Mouse (Mus musculus) midbrain, embryonic 10.5 days (tissue): ENCODE measurements around the gene Smarcad1. TPM values are rescaled to one million over a fixed set of nuclear protein-coding genes. Genes with fewer than 3 reads are reported as not detected.
A peak's percentile ranks its signal among the peaks of the same experiment; 100 is the strongest.
"Not testable (repeated sequence)": the region's sequence is repeated elsewhere in the genome, so short reads cannot be mapped to it uniquely, and the experiment has no call there.

Source experiments
- DNase-seq: peaks from one replicate; pipeline ENCODE4 v3.0.0-alpha.2; 2017; ENCODE audit warnings: low spot score
- H3K27ac ChIP-seq: fragments of 300-500 bp; sonication (generic); replicated peaks from 2 replicates; pipeline ENCODE4 v1.5.1; 2016; ENCODE audit warnings: mild to moderate bottlenecking
- H3K27me3 ChIP-seq: fragments of 300-500 bp; sonication (generic); 2 replicates; pipeline ENCODE4 v1.6.1; 2016; ENCODE audit warnings: low read depth, mild to moderate bottlenecking; ENCODE audit not compliant: poor library complexity, severe bottlenecking
- H3K36me3 ChIP-seq: fragments of 300-500 bp; sonication (generic); 2 replicates; pipeline ENCODE4 v1.6.1; 2016; ENCODE audit warnings: mild to moderate bottlenecking, moderate library complexity
- H3K4me1 ChIP-seq: fragments of 300-500 bp; sonication (generic); 2 replicates; pipeline ENCODE4 v1.6.1; 2016
- H3K4me3 ChIP-seq: fragments of 300-500 bp; sonication (generic); 2 replicates; pipeline ENCODE4 v1.5.1; 2016; ENCODE audit warnings: mild to moderate bottlenecking, moderate library complexity
- H3K9me3 ChIP-seq: fragments of 300-500 bp; sonication (generic); replicated peaks from 2 replicates; pipeline ENCODE4 v1.6.1; 2016; ENCODE audit warnings: mild to moderate bottlenecking
- WGBS: fragments of 180-500 bp; shearing (Covaris S2); methylation state at CpG from one replicate; pipeline ENCODE4 v1.1.7; 2016; 5-methylcytosine and 5-hydroxymethylcytosine counted together
- polyA plus RNA-seq: library from polyadenylated mRNA; unstranded; fragments of >200 nt; fragmentation: Nextera tagmentation; extraction: Ambion mirVana; gene quantifications from 2 replicates; pipeline ENCODE4 v1.2.1, GENCODE M21; 2016

Smarcad1 gene
- polyA plus RNA-seq = 116 and 118 TPM in 2 replicates

GRCm38 (mm10) chr6:65042491-65043171 is at the start of gene Smarcad1:
TSS of gene Smarcad1 (plus strand) at chr6:65042583.
- peak; percentile 92 for DNase-seq
- Histone ChIP-seq H3K4me1 (peaks cover 15% of the 10 kb centered on the region), H3K27me3 (no peaks in the 10 kb centered on the region), H3K27ac (peak within 1 kb of the TSS; percentile 100), H3K9me3 (no peaks in the 10 kb centered on the region), H3K4me3 (peak within 1 kb of the TSS; percentile 84), H3K36me3 (peaks cover 39% of the 10 kb centered on the region)
- under 1% methylated on average over 81 of the region's 81 CpGs for WGBS

GRCm38 (mm10) chr6:64996824-64997421 is 45.5 kb upstream of the Smarcad1 start:
- no peak overlapping the region for H3K4me3 ChIP-seq
- H3K36me3 ChIP-seq = no peaks in the 10 kb centered on the region
- no peaks in the 10 kb centered on the region for H3K4me1 ChIP-seq
- no peak overlapping the region for H3K27ac ChIP-seq
- peak; percentile 37 for DNase-seq
- H3K27me3 ChIP-seq = no peaks in the 10 kb centered on the region
- 49% methylated on average over 13 of the region's 13 CpGs for WGBS
- H3K9me3 ChIP-seq = no peaks in the 10 kb centered on the region

GRCm38 (mm10) chr6:64997805-64998204 is 44.6 kb upstream of the Smarcad1 start:
- WGBS = 88% methylated on average over 2 of the region's 2 CpGs
- H3K4me1 ChIP-seq = no peaks in the 10 kb centered on the region
- no peaks in the 10 kb centered on the region for H3K9me3 ChIP-seq
- no peaks in the 10 kb centered on the region for H3K27me3 ChIP-seq
- H3K27ac ChIP-seq = no peak overlapping the region
- no peaks in the 10 kb centered on the region for H3K36me3 ChIP-seq
- no peak overlapping the region for H3K4me3 ChIP-seq
- no peak for DNase-seq

- 81% methylated on average over 5 of the region's 5 CpGs for WGBS
- not testable (repeated sequence) for H3K4me1 ChIP-seq, H3K36me3 ChIP-seq, H3K4me3 ChIP-seq, DNase-seq, H3K27me3 ChIP-seq, H3K9me3 ChIP-seq, H3K27ac ChIP-seq
Measured at GRCm38 (mm10) chr6:65000757-65001156, 41.6 kb upstream of the Smarcad1 start.

DNA sequence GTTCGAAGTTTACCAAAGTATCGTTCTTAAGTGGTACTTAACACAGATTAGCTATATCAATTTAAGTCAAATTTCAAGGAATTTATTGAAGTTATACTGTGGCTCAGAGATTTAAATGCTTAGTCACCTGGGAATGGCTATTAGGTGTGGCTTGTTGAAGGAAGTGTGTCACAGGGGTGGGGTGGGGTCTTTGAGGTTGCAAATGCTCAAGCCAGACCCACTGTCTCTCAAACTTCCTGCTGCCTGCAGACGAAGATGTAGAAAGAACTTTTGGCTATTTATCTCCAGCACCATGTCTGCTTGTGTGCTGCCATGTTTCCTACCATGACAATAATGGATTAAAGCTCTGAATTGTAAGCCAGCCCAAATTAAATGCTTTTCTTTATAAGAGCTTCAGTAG is 40.2 kb upstream of the Smarcad1 start:
- no peaks in the 10 kb centered on the region for H3K4me1 ChIP-seq
- WGBS = 89% methylated on average over 3 of the region's 3 CpGs
- no peak overlapping the region for H3K27ac ChIP-seq
- H3K27me3 ChIP-seq = no peaks in the 10 kb centered on the region
- H3K36me3 ChIP-seq = no peaks in the 10 kb centered on the region
- no peak overlapping the region for H3K4me3 ChIP-seq
- H3K9me3 ChIP-seq = no peaks in the 10 kb centered on the region
- no peak for DNase-seq

DNA sequence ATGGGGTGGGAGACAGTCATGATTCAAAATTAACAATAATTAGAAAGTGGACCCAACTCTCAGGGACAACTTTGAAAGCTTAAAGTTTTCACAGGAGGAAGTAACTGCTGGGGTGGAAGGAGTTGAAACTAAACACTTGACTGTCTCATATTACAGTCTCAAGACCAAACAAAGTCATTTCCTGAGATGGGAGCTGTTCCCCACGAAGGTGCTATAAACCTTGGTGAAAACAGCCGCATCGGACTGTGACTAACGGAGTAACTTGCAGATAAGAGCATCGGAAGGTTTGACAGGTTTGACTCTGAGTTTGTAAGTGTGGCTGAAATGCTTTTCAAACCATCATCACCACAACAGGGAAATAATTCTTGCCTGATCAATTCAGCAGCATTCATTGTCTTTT is 33.5 kb upstream of the Smarcad1 start:
- 82% methylated on average over 5 of the region's 5 CpGs for WGBS
- no peak overlapping the region for H3K4me3 ChIP-seq
- DNase-seq = no peak
- H3K4me1 ChIP-seq = no peaks in the 10 kb centered on the region
- H3K27me3 ChIP-seq = no peaks in the 10 kb centered on the region
- no peak overlapping the region for H3K27ac ChIP-seq
- no peaks in the 10 kb centered on the region for H3K36me3 ChIP-seq
- H3K9me3 ChIP-seq = no peaks in the 10 kb centered on the region

DNA sequence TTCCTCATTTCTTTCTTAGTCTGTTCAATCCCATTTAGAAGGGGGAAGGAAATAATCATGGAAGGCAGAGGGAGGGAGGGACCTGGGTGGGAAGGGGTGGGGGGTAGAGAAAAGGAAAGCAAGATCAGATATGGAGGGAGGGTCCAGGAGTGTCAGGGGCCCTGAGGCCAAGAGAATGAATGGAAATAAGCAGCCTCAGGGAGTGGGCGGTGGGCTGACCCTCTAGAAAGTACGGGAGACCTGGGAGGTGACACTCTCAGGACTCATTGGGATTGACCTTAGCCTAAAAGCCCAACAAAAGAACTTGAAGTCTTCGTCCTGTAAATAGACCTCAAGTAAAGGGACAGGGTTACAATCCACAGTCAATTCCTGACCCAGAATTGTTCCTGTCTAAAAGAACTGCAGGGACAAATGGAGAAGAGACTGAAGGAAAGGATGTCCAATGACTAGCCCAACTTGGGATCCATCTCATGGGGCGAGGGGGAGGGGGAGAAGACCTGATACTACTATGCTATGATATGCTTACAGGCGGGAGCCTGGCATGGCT is 30.9 kb upstream of the Smarcad1 start:
- WGBS = 79% methylated on average over 5 of the region's 5 CpGs
- DNase-seq = no peak
- Histone ChIP-seq H3K36me3 (no peaks in the 10 kb centered on the region), H3K27ac (no peak overlapping the region), H3K9me3 (no peaks in the 10 kb centered on the region), H3K4me1 (no peaks in the 10 kb centered on the region), H3K27me3 (no peaks in the 10 kb centered on the region), H3K4me3 (no peak overlapping the region)

DNA sequence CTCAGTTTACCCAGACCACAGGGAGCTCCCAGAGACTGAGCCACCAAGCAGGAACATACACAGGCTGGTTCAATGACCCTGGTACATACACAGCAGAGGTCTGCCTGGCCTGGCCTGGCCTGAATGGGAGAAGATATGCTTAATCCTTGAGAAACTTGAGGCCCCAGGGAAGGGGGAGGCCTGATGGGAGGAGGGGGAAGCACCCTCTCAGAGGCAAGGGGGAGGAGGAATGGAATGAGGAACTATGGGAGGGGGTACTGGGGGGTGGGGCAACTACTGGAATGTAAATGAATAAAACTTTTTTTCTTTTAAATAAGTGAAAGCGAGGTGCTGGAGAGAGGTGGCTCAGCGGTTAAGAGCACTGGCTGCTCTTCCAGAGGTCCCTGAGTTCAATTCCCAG is 30.2 kb upstream of the Smarcad1 start:
- Histone ChIP-seq H3K27ac (no peak overlapping the region), H3K27me3 (no peaks in the 10 kb centered on the region), H3K36me3 (no peaks in the 10 kb centered on the region), H3K4me3 (no peak overlapping the region), H3K9me3 (no peaks in the 10 kb centered on the region), H3K4me1 (no peaks in the 10 kb centered on the region)
- 91% methylated on average over 2 of the region's 2 CpGs for WGBS
- DNase-seq = no peak

DNA sequence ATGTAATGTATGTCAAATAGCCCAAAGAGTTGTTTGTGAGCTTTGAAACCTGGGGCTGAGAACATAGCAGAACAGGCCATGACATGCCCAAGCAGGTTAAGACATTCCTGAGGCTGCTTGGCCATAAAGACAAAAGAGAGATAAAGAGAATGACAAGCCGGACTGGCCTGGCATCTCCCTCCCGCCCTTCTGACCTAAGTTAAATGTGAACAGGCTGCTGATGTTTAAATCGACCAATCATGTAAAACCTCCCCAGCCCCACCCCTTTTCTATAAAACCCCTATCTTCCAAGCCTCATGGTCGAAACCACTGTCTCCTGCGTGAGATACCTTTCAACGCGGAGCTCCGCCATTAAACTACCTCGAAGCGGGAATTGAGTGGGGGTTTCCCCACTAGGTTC is 24.8 kb upstream of the Smarcad1 start:
- no peak for DNase-seq
- Histone ChIP-seq H3K27me3 (no peaks in the 10 kb centered on the region), H3K9me3 (no peaks in the 10 kb centered on the region), H3K4me1 (no peaks in the 10 kb centered on the region), H3K27ac (no peak overlapping the region), H3K4me3 (no peak overlapping the region), H3K36me3 (no peaks in the 10 kb centered on the region)
- 95% methylated on average over 10 of the region's 10 CpGs for WGBS

DNA sequence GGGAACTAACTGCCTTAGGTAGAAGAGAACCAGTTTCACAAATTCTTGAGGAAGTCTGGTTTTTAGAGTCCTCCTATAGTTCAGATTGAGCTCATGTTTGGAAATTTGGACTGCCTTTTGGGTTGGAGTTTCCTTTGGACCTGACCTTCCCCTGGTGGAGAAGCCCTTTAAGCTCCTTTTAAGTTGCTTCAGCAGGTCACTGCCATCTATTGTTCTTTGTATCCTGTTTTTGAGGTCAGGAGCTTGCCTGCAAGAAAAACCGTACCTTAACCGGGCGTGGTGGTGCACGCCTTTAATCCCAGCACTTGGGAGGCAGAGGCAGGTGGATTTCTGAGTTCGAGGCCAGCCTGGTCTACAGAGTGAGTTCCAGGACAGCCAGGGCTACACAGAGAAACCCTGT is 23.4 kb upstream of the Smarcad1 start:
- 87% methylated on average over 5 of the region's 5 CpGs for WGBS
- H3K9me3 ChIP-seq, H3K27ac ChIP-seq, H3K4me1 ChIP-seq, H3K4me3 ChIP-seq, DNase-seq, H3K27me3 ChIP-seq, H3K36me3 ChIP-seq: not testable (repeated sequence)

GRCm38 (mm10) chr6:65021883-65022282 is 20.5 kb upstream of the Smarcad1 start:
- Histone ChIP-seq H3K4me1 (no peaks in the 10 kb centered on the region), H3K4me3 (no peak overlapping the region), H3K36me3 (no peaks in the 10 kb centered on the region), H3K27me3 (no peaks in the 10 kb centered on the region), H3K27ac (no peak overlapping the region), H3K9me3 (no peaks in the 10 kb centered on the region)
- 19% methylated on average over 4 of the region's 4 CpGs for WGBS
- DNase-seq = no peak

DNA sequence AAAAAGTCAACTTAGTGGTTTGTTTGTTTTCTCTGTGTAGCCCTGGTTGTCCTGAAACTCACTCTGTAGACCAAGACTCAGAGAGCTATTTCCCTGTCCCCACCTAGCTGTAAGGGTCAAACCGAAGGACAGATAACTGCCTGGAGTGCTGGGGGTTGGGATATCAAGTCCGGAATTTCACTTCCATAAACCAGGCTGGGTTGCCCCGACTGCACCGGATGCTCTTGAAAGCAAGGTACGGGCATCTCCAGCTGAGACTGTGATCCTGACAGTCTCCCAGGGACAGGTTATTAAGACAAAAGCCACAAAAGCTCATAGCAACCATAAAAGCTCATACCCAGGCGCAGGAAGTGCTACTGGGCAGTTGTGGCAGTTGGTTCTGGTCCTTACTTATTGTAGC is 19.3 kb upstream of the Smarcad1 start:
- DNase-seq = no peak
- Histone ChIP-seq H3K4me1 (no peaks in the 10 kb centered on the region), H3K27ac (no peak overlapping the region), H3K36me3 (no peaks in the 10 kb centered on the region), H3K27me3 (no peaks in the 10 kb centered on the region), H3K9me3 (no peaks in the 10 kb centered on the region), H3K4me3 (no peak overlapping the region)
- WGBS = 86% methylated on average over 6 of the region's 6 CpGs

- no peaks in the 10 kb centered on the region for H3K27me3 ChIP-seq
- 66% methylated on average over 2 of the region's 2 CpGs for WGBS
- no peak overlapping the region for H3K27ac ChIP-seq
- no peaks in the 10 kb centered on the region for H3K9me3 ChIP-seq
- DNase-seq = no peak
- H3K4me3 ChIP-seq = no peak overlapping the region
- no peaks in the 10 kb centered on the region for H3K36me3 ChIP-seq
- no peaks in the 10 kb centered on the region for H3K4me1 ChIP-seq
Measured at GRCm38 (mm10) chr6:65024668-65025067, 17.7 kb upstream of the Smarcad1 start.
